Mouse (Mus musculus) midbrain, embryonic 16.5 days (tissue): ENCODE data around the gene Smap1. TPM values are rescaled to one million over a fixed set of nuclear protein-coding genes. Genes with fewer than 3 reads are reported as not detected.

Experiments
- ATAC-seq: fragments of 200-750 bp; cut with Nextera tagmentation; 2 replicates; pipeline ENCODE4 v1.8.0; 2017; ENCODE audit warnings: moderate TSS enrichment
- H3K27ac ChIP-seq: fragments of 300-500 bp; sonication (generic); 2 replicates; pipeline ENCODE4 v1.5.1; 2014; ENCODE audit warnings: mild to moderate bottlenecking, low read length, mixed read lengths
- H3K27me3 ChIP-seq: fragments of 300-500 bp; sonication (generic); 2 replicates; pipeline ENCODE4 v1.6.1; 2014; ENCODE audit warnings: low read depth, low read length, mixed read lengths; ENCODE audit not compliant: control insufficient read depth, insufficient read depth
- H3K36me3 ChIP-seq: fragments of 300-500 bp; sonication (generic); 2 replicates; pipeline ENCODE4 v1.6.1; 2014; ENCODE audit warnings: mild to moderate bottlenecking, low read length, moderate library complexity, mixed read lengths; ENCODE audit not compliant: control insufficient read depth, insufficient read depth
- H3K4me1 ChIP-seq: fragments of 300-500 bp; sonication (generic); 2 replicates; pipeline ENCODE4 v1.6.1; 2014; ENCODE audit warnings: mild to moderate bottlenecking, low read length, mixed read lengths; ENCODE audit not compliant: control insufficient read depth, insufficient read depth
- H3K4me2 ChIP-seq: fragments of 300-500 bp; sonication (generic); 2 replicates; pipeline ENCODE4 v1.6.1; 2014; ENCODE audit warnings: mild to moderate bottlenecking, low read length, mixed read lengths
- H3K4me3 ChIP-seq: fragments of 300-500 bp; sonication (generic); 2 replicates; pipeline ENCODE4 v1.5.1; 2014; ENCODE audit warnings: low read depth, mild to moderate bottlenecking, low read length, moderate library complexity, mixed read lengths
- H3K9ac ChIP-seq: fragments of 300-500 bp; sonication (generic); 2 replicates; pipeline ENCODE4 v1.6.1; 2014; ENCODE audit warnings: low read depth, low read length, mixed read lengths
- H3K9me3 ChIP-seq: fragments of 300-500 bp; sonication (generic); replicated peaks from 2 replicates; pipeline ENCODE4 v1.6.1; 2014; ENCODE audit warnings: mild to moderate bottlenecking, low read length, mixed read lengths; ENCODE audit not compliant: control insufficient read depth, poor library complexity, severe bottlenecking
- WGBS: fragments of 180-500 bp; shearing (Covaris S2); extraction: QIAGEN DNeasy Blood & Tissue Kit; methylation state at CpG from one replicate; pipeline ENCODE4 v1.1.7; 2014; 5-methylcytosine and 5-hydroxymethylcytosine counted together
- polyA plus RNA-seq: library from polyadenylated mRNA; unstranded; fragments of >200 nt; fragmentation: Nextera tagmentation; extraction: Ambion mirVana; gene quantifications from 2 replicates; pipeline ENCODE4 v1.2.1, GENCODE M21; 2015

Smap1 gene
- polyA plus RNA-seq, 1 experiment from 2014 or later, result 111 TPM

GRCm38 (mm10) chr1:23834819-23835218 is 87.3 kb downstream of the Smap1 start:
- Histone ChIP-seq H3K4me1 (peaks cover 4% of the 10 kb centered on the region; the same call in 1 of the 2 replicates), H3K9ac (no peak overlapping the region), H3K4me3 (no peak overlapping the region), H3K27ac (no peak overlapping the region), H3K9me3 (no peaks in the 10 kb centered on the region), H3K36me3 (0 out of 2 replicates have a peak, but pooled peaks cover 5% of the 10 kb centered on the region), H3K4me2 (no peak overlapping the region), H3K27me3 (no peaks in the 10 kb centered on the region)
- WGBS, result 43% methylated on average over 9 of the region's 9 CpGs
- ATAC-seq, result peak; percentile 57

DNA sequence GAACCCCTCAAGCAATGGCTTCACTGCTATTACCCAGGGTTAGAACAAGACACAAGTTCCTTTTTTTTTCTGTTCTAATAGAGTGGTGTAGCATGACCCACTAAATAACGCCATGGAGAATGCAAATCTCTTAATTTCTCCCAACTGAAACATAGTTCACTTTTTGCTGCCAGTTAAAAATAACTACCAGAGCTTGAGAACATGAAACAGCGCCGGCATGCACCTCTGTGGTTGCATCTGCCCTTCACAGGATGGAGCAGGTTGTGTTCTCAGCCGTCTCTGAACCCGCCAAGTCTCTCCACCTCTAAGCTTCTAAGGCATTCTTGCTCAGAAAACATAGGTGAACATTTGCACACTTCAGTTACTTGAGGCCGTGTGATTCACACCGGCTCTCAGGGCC is 87.9 kb downstream of the Smap1 start:
- H3K4me3 ChIP-seq, result no peak overlapping the region
- H3K27ac ChIP-seq, result no peak overlapping the region
- no peak overlapping the region for H3K9ac ChIP-seq
- H3K9me3 ChIP-seq, result no peaks in the 10 kb centered on the region
- WGBS, result 76% methylated on average over 7 of the region's 7 CpGs
- ATAC-seq, result no peak
- no peaks in the 10 kb centered on the region for H3K27me3 ChIP-seq
- H3K4me2 ChIP-seq, result no peak overlapping the region
- 0 out of 2 replicates have a peak, but pooled peaks cover 4% of the 10 kb centered on the region for H3K36me3 ChIP-seq
- peaks cover 4% of the 10 kb centered on the region; the same call in 1 of the 2 replicates for H3K4me1 ChIP-seq

DNA sequence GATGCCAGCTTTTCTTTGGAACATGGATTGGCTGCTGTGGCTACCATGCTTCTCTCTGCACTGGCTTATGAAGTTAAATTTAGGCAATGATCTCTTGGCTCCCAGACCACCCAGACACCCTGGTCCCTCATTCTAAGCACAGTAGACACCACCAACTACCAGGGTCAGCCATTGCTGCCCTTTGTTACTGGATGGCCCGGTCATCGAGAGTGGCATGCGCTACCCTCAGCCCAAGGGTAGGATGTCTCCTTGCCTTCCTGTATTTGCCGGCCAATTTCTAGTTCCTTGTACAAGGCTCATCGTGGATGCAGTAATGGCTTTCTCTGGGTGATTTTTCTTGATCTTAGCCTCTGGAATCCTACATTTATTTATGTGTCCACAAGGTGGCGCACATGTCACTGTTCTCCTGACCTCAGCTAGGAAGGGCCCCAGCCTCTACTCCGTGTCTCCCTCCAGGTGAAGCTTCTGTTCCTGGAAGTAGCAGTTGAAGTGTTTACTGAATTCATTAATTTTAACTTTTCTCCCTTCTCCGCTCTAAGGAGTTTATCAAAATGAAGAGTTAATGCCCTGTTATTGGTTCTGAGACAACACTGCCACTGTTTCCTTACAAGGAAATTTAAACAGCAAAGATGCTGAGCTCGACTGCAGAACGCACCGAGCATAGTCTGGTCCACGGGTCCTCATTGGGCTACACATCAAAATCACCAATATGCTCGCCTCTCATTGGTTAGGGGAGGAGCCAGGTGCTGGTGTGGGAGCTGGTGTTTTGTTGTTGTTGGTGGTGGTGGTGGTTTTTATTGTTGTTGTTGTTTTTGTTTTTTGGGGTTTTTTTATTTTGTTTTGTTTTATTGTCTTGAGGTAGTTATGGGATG is 95.0 kb downstream of the Smap1 start:
- H3K9ac ChIP-seq, result no peak overlapping the region
- 43% methylated on average over 13 of the region's 13 CpGs for WGBS
- H3K4me2 ChIP-seq, result no peak overlapping the region
- ATAC-seq, result peak; percentile 43; the same call in 1 of the 2 replicates
- no peaks in the 10 kb centered on the region for H3K36me3 ChIP-seq
- H3K9me3 ChIP-seq, result no peaks in the 10 kb centered on the region
- no peaks in the 10 kb centered on the region for H3K4me1 ChIP-seq
- no peak overlapping the region for H3K4me3 ChIP-seq
- H3K27me3 ChIP-seq, result no peaks in the 10 kb centered on the region
- no peak overlapping the region for H3K27ac ChIP-seq

DNA sequence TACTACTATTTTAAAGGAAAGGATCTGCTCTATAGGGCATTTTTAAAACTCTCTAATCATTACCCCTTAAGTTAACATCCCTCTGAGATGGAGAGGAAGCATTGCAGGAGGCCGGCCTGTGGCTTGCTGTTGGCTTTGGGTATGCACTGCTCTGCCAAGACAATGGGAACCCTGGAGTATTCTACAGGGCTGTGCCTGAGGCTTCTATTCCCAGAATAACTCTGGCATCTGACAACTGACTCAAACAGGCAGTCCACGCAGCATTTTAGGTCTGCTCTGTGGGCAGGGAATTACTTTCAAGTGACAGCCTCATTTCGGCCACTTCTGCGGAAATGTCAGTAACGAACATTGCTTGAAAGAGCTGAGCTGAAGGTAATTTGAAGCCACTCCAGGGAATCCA is 100.5 kb downstream of the Smap1 start:
- Histone ChIP-seq H3K27ac (no peak overlapping the region), H3K4me1 (peaks cover 3% of the 10 kb centered on the region), H3K9me3 (no peaks in the 10 kb centered on the region), H3K4me2 (no peak overlapping the region), H3K4me3 (no peak overlapping the region), H3K9ac (no peak overlapping the region), H3K36me3 (no peaks in the 10 kb centered on the region), H3K27me3 (no peaks in the 10 kb centered on the region)
- WGBS, result 64% methylated on average over 5 of the region's 5 CpGs
- 0 out of 2 replicates have a peak, but pooled peaks have one; percentile 51 for ATAC-seq

DNA sequence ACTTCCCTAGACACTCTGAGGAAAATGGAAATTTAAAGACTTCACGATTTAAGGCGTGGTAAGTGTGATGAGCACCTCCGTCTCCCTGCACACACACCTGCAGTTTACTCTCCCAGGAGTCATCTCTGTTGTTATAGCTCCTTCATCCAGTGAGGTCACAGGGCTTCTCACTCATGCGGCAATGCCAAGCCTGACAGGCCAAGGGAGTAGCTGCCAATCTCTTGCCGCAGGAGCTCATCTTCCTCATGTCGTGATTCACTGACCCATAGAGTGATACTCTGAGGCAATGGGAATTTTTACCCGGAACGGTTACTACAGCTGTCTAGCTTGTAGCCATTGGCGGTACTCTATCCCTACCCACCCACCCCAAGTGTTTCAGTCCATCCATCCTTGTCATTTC is 123.8 kb downstream of the Smap1 start:
- Histone ChIP-seq H3K27me3 (no peaks in the 10 kb centered on the region), H3K27ac (no peak overlapping the region), H3K9ac (no peak overlapping the region), H3K9me3 (no peaks in the 10 kb centered on the region), H3K4me1 (no peaks in the 10 kb centered on the region), H3K4me3 (no peak overlapping the region), H3K4me2 (no peak overlapping the region), H3K36me3 (no peaks in the 10 kb centered on the region)
- 91% methylated on average over 9 of the region's 9 CpGs for WGBS
- ATAC-seq, result no peak

Other genes starting within 250 kb of the Smap1 start
- gene B3gat2, start 160.6 kb downstream of the Smap1 start, polyA plus RNA-seq, result 16.3 and 20.2 TPM in 2 replicates
- gene Sdhaf4, start 83.3 kb upstream of the Smap1 start, polyA plus RNA-seq, result 99.9 and 101 TPM in 2 replicates
- gene Fam135a, start 178.0 kb upstream of the Smap1 start, polyA plus RNA-seq, result 27.8 and 30.0 TPM in 2 replicates